Mouse (Mus musculus) CD4-positive, CD25-positive, alpha-beta regulatory T cell, adult 2 months (primary cell): ENCODE results near the gene Smim4.
A peak's percentile ranks its signal among the peaks of the same experiment; 100 is the strongest.

Source experiments
- DNase-seq: peaks from one replicate; pipeline ENCODE4 v3.0.0-alpha.2; 2012; ENCODE audit warnings: low read depth, low spot score

Smim4 gene

DNA sequence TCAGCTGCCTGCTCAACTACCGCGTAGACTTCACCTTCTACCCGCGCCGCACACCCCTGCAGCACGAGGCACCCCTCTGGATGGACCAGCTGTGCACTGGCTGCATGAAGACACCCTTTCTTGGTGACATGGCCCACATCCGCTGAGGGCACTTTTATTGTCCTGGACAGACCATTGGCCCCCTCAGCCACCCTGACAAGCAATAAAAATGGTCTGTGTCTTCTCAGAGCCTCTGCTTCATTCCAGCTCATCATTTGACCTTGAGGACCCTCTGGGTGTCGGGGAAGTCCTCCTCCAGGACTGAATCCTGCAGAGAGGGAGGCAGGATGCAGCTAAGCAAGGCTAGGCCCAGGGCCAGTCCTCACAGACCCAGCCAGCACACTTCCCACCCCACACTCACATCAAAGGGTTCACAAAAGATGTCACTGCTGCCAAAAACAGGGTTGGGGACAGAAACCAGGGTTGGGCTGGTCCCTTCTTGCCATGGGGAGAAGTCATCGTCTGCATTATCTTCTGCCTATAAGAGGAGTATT is 10.2 kb upstream of the Smim4 start:
- DNase-seq = no peak

DNA sequence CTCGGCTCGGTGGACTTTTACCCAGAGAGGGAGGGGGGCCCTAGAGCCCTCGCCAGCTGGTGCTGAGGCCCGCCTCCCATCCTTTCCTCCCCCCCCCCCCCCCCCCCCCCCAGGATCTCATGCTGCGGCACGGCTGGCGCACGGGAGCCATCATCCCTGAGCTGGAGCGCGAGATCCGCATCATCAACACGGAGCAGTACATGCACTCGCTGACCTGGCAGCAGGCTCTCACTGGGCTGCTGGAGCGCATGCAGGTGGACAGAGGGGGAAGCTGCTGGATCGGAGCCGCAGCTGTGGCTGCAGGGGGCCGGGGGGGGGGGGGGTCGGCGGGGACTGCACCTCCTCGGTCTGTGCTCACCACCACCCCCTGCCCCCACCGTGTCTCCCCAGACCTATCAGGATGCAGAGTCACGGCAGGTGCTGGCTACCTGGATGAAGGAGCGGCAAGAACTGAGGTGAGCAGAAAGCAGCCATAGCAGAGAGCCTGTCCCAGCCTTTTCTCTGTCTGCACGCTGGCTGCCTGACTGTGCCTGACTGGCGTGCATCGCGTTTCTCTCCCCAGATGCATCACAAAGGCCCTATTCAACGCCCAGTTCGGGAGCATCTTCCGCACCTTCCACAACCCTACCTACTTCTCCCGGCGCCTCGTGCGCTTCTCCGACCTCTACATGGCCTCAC is 9.6 kb upstream of the Smim4 start:
- no peak for DNase-seq

DNA sequence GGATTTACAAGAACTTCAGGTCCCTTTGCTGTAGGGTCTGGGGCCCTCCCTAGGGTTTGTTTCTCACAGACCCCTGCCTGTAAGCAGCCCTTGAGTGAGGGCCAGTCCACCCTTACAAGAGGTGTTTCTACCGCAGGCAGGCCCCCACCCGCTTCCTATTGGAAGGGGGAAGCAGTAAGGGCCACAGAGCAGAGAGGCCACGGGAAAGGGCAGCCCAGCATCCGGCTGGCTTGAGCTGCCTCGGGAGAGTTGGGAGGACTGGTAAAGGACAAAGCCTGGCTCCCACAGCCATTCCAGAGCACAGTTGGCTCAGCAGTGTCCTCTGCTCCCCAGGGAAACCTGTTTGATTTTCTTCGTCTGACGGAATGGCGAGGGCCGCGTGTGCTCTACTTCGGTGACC is 9.0 kb upstream of the Smim4 start:
- no peak for DNase-seq

DNA sequence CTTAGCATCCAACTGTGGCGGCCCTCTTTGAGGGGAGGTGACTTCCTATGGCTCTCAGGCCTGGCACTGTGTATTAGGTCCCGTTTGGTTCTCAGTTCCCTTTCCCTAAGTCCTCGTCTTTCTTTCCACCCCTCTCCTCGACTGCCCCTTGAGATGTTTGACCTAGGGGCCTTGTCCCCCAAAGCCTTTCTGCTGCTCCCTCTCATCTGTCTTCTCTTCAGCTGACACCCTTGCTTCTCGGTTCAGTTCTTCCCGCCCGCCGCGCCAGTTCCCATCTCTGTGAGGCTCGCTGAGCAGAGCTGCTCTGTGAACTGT is 8.5 kb upstream of the Smim4 start:
- DNase-seq = no peak

DNA sequence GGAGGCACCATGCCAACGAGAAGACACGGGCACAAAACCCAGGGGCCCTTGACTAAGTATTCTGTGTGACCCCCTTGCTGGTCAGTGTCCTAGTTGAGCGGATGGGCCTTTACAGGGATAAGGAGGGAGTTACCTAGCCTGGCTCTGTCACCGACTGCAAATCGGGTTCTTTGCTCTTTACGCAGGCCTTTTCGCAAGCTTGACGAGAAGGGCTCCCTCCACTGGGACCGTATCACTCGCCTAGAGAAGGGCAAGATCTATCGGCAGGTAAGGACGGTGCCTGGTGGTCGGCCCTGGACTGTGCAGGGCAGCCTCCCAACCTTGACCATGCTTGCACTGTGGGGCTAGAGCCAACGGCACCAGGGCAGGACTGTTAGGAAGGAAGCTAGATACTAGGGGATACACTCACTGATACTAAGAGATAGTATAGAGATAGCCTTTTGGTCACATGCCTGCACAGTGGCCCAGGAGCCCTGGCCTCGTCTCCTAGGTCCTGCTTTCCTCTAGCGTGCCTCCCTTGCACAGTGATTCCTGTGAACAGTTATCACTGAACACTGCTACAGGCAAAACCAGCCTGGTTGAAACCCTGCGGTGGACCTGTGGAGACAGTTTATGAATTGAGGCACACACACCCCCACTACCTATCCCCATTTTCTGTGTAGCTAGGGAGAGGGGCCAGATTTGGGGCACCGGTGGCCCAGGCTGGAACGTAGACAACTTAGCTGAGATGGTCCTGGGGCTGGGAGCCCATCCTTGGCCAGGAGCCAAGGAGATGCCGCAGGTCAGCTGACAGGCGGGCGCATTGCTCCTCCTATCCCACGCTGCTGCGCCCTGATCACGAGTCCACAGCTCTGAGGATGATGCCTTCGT is 7.9 kb upstream of the Smim4 start:
- no peak for DNase-seq

DNA sequence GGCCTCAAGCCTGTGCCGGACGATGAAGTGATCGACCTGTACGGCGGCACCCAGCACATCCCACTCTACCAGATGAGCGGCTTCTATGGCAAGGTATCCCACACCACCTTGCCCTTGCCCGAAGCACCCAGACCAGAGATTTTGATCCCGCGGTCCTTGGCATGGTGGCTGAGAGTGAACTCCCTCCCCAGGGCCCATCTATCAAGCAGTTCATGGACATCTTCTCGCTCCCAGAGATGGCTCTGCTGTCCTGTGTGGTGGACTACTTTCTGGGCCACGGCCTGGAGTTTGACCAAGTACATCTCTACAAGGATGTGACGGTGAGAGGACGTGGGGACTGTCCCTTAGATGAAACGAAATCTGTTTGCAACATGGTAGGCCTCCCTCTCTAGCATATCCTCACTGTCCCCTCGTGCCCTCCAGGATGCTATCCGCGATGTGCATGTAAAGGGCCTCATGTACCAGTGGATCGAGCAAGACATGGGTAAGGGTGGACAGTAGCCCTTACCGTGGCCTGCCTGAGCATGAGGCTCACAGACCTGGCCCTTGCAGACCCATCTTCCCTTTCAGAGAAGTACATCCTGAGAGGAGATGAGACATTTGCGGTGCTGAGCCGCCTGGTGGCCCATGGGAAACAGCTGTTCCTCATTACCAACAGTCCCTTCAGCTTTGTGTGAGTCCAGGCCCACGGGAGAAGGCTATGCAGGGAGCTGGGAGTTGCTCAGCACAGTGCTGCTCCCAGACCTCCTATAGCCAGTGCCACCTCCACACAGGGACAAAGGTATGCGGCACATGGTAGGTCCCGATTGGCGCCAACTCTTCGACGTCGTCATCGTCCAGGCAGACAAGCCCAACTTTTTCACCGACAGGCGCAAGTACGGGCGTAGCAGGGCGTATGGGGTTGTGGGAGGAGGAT is 7.0 kb upstream of the Smim4 start:
- DNase-seq = no peak

DNA sequence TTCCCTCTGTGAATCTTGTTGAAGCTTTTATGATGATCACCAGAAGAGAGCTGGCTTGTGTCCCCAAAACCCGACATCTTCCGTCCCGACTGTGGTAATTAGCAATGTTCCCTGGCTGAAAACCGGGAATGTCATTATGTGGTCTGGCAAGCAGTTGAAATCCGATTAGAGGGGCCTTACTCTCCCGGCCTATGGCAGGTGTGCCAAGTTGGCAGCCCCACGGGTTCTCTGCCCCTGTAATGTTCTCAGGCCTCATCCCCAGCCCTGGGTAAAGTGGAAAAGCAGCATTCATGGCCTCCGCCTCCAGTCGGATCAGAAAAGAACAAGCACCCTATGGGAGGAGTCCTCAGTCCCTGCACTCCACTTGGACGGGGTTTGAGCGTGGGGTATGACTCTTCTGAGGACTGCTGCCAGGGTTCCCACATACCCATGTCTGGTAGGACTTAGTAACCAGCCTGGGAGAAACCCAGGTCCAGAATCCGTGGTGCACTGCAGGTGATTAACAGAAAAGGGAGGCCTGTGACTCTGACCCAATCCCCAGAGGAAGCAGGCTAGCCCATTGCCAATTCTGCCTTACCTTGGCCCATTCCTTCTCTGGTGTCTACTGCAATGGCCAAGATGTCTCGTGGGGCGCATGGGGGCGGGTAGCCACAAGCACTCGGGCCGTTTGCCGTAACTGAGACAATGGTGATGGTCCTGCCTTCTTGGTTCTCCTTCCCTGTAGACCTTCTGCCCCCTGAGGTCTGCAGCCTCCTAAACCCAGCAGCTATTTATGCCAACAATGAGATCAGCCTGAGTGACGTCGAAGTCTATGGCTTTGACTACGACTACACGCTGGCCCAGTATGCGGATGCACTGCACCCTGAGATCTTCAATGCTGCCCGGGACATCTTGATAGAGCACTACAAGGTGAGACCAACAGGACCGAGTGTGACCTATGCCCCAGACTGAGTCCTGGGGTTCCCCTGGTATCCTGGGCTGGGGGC is 5.6 kb upstream of the Smim4 start:
- DNase-seq = no peak

DNA sequence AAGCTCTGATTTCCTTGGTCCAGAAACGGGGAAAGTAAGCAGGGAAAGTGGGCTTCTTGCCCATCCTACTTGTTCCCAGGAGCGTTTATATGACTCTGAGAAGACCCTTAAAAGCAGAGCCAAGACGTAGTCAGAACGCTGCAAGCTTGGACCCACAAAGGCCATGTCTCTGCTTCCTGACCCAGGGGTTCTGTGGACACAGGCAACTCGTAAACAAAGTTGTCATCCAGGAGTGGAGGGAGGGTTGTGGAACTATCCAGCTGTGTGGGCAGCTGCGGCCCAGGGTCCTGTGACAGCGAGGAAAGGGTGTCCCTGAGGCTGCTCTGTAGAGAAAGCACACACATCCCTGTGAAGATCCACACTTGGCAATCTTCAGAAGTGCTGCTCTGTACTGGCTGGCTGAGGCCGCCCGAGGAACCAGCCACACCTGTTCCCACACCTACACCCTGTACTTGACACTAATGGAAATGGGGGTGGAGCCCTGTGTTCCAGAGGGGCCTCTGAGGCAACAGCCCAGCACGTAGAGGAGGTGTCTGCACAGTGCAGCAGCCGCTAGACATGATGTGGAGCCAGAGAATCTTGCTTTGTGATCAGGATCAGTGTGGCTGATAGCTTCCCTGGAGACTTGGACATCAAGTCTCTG is 4.4 kb upstream of the Smim4 start:
- no peak for DNase-seq

DNA sequence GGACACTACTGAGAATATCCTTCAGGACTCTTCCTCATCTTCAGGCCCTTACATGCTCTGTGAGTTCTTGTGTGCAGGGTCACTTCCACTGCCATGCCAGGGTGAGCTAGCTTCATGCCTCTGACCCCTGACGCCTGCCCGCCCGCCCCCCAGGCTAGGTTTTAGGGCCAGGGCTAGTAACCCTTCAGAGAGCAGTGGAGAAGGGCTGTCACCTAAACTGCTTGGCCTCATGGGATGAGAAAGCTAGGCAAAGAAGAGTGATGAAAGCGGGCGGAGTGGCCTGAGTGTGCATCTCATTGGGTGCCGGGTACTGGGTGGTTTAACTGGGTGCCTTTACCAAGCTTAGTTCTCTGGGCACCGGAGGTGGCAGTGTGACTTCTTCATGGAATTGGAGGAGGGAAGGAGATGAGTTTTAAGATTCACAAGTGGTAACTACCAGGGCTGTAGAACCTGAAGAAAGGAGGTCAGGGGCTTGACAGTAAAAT is 3.8 kb upstream of the Smim4 start:
- DNase-seq = no peak

DNA sequence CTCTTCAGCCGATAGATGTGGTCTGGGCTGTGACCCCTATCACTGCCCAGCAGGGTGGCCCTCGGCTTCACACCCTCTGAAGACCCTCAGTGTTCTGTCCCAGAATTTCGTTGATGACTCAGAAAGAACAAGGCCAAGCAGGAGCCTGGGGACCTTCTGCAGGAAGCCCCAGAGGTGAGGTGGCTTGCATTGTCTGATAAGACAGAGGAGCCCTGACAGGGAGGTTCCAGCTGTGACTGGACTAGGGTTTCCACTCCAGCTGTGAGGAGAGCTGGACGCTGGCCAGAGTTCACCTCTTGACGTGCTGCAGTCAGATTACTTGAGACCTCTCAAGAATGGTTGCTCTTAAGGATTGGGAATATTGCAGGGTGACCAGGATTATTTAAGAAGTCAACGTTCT is 3.3 kb upstream of the Smim4 start:
- no peak for DNase-seq

DNA sequence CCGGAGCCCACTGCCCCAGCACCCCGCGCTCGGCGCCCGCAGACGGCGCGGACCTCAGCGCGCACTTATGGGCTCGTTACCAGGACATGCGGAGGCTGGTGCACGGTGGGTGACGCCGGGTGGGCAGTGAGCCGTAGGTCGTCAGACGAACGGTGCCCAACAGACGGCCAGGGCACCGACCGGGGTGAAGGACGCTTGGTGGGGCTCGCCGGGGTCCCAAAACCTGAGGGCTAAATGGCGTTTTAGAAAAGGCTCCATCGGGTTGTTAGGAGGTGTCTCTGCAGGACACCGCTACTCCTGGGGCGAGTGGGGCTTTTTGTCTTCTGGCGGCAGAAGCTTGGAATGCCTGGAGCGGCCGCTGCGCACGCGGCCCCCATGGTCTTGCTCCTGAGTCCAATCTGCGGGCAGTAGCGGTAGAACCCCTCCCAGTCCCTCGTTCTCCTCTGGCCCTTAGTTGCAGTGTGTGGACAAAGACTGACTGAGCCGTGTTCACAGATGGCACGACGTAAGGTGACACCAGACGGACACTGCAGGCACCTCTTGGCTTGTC is 2.6 kb upstream of the Smim4 start:
- DNase-seq = no peak

DNA sequence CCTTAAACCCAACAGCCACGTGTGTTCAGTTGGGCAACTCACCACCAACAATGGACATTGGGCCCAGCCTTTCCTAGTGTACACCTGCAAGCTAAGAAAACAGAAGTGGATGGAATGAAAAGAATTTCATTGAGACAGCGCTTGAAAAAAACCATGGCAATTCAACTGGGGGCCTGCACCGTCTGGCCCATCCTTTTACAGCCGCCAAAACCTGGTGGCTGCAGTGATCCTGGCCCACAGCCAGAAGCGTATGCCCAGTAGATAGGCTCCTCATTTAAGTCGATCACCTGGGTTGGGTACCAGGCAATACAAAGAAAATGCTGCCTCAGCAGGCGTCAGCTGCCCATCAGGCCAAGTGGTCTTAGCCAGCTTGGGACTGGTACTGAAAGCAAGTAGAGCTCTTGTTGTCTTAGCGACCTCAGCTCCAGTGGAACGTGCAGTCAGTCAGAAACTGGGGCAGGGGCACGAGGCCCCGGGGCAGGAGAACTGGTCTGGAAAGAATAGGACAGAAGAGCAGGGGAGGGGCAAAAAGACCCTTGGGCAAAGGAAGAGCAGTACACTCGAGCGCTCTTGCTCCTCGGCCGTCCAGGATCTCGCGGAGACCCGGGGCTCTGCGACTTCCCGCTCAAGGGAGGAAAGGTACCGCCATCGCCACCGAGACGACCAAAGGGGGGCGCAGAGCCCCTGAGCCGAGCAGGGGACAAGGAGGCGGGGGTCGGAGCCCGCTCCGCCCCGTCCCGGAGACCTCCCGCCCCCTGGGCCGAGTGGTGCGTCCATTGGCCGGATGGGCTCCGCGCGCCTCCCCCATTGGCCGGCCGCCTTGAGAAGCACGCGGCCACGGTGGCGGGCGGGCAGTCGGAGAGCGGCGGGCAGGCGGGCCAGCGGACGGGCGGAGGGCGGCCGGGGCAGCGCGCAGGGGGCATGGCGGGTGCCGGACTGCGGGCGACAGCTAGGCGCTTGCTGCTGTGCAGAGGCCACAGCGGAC is 1.8 kb upstream of the Smim4 start, which contains the start of gene Nt5dc2:
Gene Nt5dc2, plus strand, starts transcription at position 818 of the 985 bp plus-strand sequence.
- peak; percentile 76 for DNase-seq

DNA sequence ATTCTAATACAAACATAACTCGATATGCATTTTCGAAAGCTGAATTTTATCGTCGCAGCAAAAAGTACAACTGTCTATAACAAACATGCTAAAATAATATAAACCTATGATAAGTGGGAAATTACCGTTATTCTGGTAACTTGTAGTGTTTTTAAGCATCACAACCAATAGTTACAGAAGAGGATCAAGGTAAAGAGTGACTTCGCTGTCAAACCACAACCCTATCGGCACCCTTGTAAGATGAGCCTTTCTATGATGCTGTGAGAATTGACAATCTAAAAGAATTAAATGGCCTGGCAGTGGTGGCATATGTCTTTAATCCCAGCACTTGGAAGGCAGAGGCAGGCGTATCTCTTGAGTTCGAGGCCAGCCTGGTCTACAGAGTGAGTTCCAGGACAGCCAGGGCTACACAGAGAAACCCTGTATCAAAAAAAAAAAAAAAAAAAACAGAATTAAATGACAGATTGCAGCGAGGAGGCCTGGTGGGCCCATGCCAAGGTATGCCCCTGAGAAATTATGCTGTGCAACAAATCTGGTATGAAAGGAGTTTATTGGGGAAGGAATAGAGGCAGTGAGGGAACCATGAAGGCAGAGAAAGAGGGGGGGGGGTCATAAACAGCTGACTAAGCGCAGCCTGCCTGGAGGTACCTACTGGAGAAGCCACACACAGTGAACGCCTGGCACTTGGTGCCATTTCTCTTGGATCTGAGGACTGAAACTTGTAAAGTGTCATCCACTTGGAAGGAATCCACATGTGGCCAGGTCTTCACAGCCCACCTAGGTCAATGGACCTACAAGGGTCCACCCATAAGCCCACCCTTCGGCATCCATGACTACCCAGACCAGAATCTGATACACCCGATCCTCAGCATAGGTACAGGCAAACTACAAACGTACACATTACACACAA is 825 bp upstream of the Smim4 start:
- peak; percentile 12 for DNase-seq

DNA sequence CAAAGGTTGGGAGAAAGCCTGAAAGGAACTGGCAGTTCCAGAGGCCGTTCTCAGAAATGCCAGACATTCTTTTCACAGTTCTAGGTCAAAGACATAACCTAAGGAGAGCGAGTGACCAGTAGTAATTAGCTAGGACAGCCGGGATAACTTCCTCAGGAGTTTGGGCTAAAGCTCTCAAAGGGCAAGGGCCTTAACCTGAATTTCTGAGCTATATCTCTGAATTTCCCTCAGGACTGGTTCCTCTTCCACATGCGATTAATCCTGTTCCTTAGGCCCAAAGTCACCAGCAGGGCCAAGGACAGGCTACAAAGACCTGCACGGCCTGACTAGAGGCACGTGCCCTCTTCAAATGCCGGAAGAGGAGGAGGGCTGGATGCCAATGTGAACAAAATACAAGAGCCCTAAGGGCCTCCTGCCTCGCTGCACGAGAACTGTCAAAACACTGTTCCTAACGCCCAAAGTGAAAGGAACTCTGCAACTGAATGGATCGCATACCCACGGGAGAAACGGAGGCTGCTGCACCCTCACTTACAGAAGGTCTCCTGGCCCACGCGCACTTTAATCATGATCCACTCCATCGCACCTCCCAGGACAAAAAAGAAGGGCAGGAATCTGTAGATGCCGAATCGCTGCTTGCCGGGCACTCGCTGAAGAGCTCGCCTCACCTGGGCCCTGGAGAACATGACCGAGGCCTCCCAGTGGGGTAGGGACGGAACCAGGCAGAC is 493 bp downstream of the Smim4 start:
- DNase-seq = peak; percentile 71

DNA sequence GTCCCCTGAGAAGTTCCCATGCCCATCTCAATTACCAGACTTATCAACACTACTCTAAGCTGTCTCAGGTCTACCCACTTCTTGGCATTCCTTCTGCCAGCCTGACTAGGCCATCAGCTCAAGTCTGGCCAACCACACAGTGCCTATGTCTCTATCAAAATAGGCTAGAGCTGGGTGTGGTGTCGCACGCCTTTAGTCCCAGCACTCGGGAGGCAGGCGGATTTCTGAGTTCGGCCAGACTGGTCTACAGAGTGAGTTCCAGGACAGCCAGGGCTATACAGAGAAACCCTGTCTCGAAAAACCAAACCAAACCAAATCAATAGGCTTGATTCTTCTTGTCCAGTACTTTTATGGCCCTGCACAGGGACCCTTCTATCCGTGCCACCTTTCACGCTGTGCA is 1.9 kb downstream of the Smim4 start:
- no peak for DNase-seq

DNA sequence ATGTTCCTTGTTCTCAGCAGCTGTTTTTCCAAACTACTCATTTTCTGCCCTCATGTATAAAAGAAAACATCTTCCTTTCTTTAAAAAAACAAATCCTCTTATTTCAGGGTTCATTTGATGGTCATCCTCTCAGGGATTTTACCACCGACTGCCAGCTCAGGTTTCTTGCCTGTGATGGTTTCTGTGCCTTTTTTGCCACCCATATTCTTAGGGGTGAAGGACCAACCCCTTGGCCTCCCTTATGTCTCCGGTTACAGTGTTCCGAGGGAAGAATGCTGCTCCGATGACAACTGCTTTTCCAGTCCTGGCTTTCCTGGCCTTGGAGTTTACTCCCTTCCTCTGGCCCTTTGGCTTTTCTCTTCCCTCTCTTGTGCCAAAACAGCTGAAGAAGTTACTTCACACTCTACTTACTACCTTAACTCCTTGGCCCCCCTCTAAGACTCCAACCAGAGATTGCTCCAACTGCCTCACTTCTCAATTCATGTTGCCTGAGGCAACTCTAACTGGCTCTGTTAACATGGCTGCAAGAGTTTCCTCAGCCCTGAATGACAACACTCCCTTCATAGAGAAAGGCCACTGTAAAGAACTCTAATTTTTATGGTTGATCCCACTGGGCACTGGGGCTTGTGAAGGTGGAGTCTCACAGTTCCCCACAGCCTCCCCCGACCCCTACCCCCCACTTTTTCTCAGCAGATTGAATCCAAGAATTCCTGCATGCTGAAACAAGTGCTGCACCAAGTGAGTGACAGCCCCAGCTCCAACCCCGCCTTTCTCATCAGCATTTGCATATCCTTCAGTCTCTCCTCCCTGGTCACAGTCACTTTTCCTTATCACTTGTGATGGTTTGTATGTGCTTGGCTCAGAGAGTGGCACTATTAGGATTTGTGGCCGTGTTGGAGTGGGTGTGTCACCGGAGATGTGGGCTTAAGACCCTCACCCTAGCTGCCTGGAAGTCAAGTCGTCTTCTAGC is 3.4 kb downstream of the Smim4 start:
- no peak for DNase-seq
